Mouse (Mus musculus) lung, adult 2 months (tissue): ENCODE measurements at regions not wholly inside any gene's neighbourhood (a gene's known extent, or its start where the extent isn't known, plus 50 kb on each side); places are given as distances from the start of the nearest gene placed in this dataset.

Source experiments
- DNase-seq: peaks from one replicate; pipeline ENCODE4 v3.0.0; 2022
- H3K4me1 ChIP-seq: fragments of 200-500 bp; 2 replicates; pipeline ENCODE4 v1.6.1; 2011; ENCODE audit warnings: low read length; ENCODE audit not compliant: control insufficient read depth, insufficient read depth
- H3K4me3 ChIP-seq: fragments of 200-500 bp; replicated peaks from 2 replicates; pipeline ENCODE3; 2011; ENCODE audit warnings: low read depth, mild to moderate bottlenecking, control low read depth, low read length; ENCODE audit errors: extremely low read depth
- CTCF ChIP-seq: fragments of 200-500 bp; IDR thresholded peaks from 2 replicates; pipeline ENCODE4 v1.5.1; 2011; ENCODE audit warnings: mild to moderate bottlenecking, low read length, control low read depth; ENCODE audit not compliant: insufficient read depth
- POLR2A ChIP-seq: fragments of 200-500 bp; IDR thresholded peaks from 2 replicates; pipeline ENCODE4 v1.6.1; 2011; ENCODE audit warnings: low read depth, mild to moderate bottlenecking, control low read depth, low read length, borderline replicate concordance; ENCODE audit errors: extremely low read depth
- WGBS: fragments of 180-500 bp; shearing (Covaris S2); methylation state at CpG from one replicate; pipeline ENCODE4 v1.1.7; 2018; 5-methylcytosine and 5-hydroxymethylcytosine counted together

DNA sequence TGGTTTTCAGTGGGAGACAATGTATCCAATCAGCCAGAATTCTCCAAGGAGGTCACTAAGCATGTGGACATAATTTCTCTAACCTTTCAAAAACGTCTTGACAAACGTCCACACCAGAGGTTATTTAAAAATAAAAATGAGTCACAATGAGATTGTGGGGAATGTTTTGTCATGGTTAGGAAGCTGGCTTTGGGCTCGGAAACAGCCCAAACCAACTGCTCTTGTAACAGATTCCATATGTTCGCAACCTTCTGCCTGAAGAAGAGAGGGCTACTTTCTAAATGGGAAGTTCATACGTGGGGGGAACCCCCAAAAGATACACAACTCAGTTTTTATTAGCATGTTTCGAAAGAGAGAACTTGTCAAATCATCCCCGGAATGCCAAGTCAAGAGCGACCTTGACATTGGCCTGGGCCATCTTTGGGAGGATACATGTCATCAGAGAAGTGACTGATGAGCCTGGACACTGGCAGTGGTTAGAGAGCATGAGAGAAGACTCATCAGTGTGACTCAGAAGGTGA lies 111.6 kb upstream of the Pik3r1 start:
- DNase-seq = no peak

DNA sequence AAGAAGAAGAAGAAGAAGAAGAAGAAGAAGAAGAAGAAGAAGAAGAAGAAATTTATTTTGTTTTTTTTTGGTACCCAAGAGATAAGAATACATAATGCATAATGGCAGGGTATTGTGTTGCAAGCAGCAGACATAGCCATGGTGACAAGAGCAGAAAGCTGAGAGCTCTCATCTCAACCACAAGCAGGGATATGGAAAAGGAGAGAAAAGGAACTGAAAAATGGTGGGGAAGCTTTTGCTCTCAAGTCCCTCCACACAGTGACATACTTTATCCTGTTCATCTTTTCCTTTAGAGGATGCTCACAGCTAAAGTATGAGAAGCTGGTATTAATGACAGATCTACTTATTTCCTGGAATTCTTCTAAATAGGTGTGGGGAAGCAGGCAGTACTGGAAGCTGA lies 115.2 kb upstream of the Pik3r1 start:
- no peak for TF ChIP-seq POLR2A
- no peak for TF ChIP-seq CTCF
- no peaks in the 10 kb centered on the region for H3K4me1 ChIP-seq
- H3K4me3 ChIP-seq = no peak overlapping the region
- no peak for DNase-seq

More for the DNA sequence above, 111.6 kb upstream of the Pik3r1 start:
- WGBS = 64% methylated on average over 8 of the region's 8 CpGs
- Histone ChIP-seq H3K4me1 (no peaks in the 10 kb centered on the region), H3K4me3 (no peak overlapping the region)
- TF ChIP-seq POLR2A = no peak
- TF ChIP-seq CTCF = no peak

GRCm38 (mm10) chr13:101884752-101885151 lies 116.7 kb upstream of the Pik3r1 start:
- Histone ChIP-seq H3K4me1 (no peaks in the 10 kb centered on the region), H3K4me3 (no peak overlapping the region)
- DNase-seq = no peak
- TF ChIP-seq POLR2A (no peak), CTCF (no peak)
- 75% methylated on average over 3 of the region's 3 CpGs for WGBS

DNA sequence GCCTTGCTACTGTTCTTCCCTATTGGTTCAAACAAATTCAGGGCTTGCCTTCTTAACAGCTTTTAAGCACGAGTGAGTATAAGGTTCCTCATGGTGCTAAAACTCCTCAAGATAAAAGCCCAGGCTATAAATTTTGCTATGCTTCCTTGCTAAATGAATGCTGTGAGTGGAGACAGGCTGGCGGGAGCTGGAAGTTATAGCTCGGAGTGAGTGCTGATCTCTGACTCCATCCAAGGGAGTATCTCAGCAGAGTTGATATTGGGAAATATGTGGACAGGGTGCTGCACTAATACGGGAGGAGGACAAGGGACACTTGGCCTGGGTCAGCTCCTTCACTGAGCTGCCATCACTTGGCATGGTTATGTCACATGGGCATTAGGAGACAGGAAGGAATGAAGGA lies 123.5 kb upstream of the Pik3r1 start:
- Histone ChIP-seq H3K4me1 (no peaks in the 10 kb centered on the region; the same call in 1 of the 2 replicates), H3K4me3 (no peak overlapping the region)
- no peak for DNase-seq
- no peak for TF ChIP-seq POLR2A
- WGBS = 64% methylated on average over 4 of the region's 4 CpGs

GRCm38 (mm10) chr13:101893035-101893600 lies 125.1 kb upstream of the Pik3r1 start:
- 52% methylated on average over 10 of the region's 10 CpGs for WGBS
- TF ChIP-seq POLR2A (no peak), CTCF (no peak)
- DNase-seq = no peak
- Histone ChIP-seq H3K4me3 (no peak overlapping the region), H3K4me1 (no peaks in the 10 kb centered on the region; the same call in 1 of the 2 replicates)

- 69% methylated on average over 7 of the region's 7 CpGs for WGBS
- TF ChIP-seq POLR2A (no peak), CTCF (no peak)
- no peaks in the 10 kb centered on the region; the same call in 1 of the 2 replicates for H3K4me1 ChIP-seq
- DNase-seq = no peak
- H3K4me3 ChIP-seq = no peak overlapping the region
Measured at GRCm38 (mm10) chr13:101895161-101895560, 127.1 kb upstream of the Pik3r1 start.

GRCm38 (mm10) chr13:101895686-101896085 lies 127.7 kb upstream of the Pik3r1 start:
- Histone ChIP-seq H3K4me3 (no peak overlapping the region), H3K4me1 (no peaks in the 10 kb centered on the region; the same call in 1 of the 2 replicates)
- 88% methylated on average over 4 of the region's 4 CpGs for WGBS
- no peak for DNase-seq
- TF ChIP-seq POLR2A (no peak), CTCF (no peak)

- 94% methylated on average over 4 of the region's 4 CpGs for WGBS
- H3K4me3 ChIP-seq = no peak overlapping the region
- TF ChIP-seq POLR2A (no peak), CTCF (no peak)
- no peaks in the 10 kb centered on the region; the same call in 1 of the 2 replicates for H3K4me1 ChIP-seq
- no peak for DNase-seq
Measured at GRCm38 (mm10) chr13:101896946-101897345, 128.9 kb upstream of the Pik3r1 start.

DNA sequence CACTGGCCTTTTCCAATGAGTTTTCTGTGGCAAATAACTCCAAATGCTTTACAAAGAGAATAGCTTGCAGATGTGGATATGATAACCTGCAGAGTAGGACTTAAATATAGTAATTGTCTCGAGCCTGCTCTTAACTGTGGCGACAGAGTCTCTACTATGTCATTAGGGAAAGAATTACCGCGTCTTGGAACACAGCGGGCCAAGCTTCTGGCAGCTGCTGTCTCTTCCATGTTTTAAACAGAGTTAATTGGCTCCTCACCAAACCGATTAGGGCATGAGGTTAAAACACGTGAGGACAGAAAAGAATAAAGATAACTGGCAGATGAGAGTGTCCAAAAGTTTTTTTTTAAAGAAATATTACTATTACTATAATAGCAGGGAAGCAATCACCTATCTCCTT lies 134.2 kb upstream of the Pik3r1 start:
- Histone ChIP-seq H3K4me1 (no peaks in the 10 kb centered on the region), H3K4me3 (no peak overlapping the region)
- DNase-seq = no peak
- 64% methylated on average over 7 of the region's 7 CpGs for WGBS
- TF ChIP-seq CTCF (no peak), POLR2A (no peak)

- 86% methylated on average over 7 of the region's 7 CpGs for WGBS
- H3K4me1 ChIP-seq = no peaks in the 10 kb centered on the region
- H3K4me3 ChIP-seq = no peak overlapping the region
- no peak for TF ChIP-seq CTCF
- no peak for TF ChIP-seq POLR2A
- DNase-seq = no peak
Measured at GRCm38 (mm10) chr13:101905909-101906676, 138.1 kb upstream of the Pik3r1 start.

- TF ChIP-seq CTCF = no peak
- TF ChIP-seq POLR2A = no peak
- no peak for DNase-seq
- Histone ChIP-seq H3K4me1 (no peaks in the 10 kb centered on the region), H3K4me3 (no peak overlapping the region)
- WGBS = 72% methylated on average over 5 of the region's 5 CpGs
Measured at GRCm38 (mm10) chr13:101909026-101909425, 141.0 kb upstream of the Pik3r1 start.
